Mouse (Mus musculus) testis, adult 2 months (tissue): ENCODE measurements around the gene Lima1.

Experiments
- CTCF ChIP-seq: fragments of 200-500 bp; IDR thresholded peaks from 2 replicates; pipeline ENCODE4 v1.5.1; 2012; ENCODE audit warnings: low read depth, mild to moderate bottlenecking, inconsistent platforms, low read length, moderate library complexity; ENCODE audit not compliant: control insufficient read depth, insufficient read depth, insufficient replicate concordance
- POLR2A ChIP-seq: fragments of 200-500 bp; IDR thresholded peaks from 2 replicates; pipeline ENCODE4 v1.6.1; 2012; ENCODE audit warnings: low read depth, mild to moderate bottlenecking, inconsistent platforms, low read length, moderate library complexity; ENCODE audit not compliant: control insufficient read depth

GRCm38 (mm10) chr15:99914613-99915012 is 39.4 kb upstream of the Lima1 start:
- TF ChIP-seq POLR2A (no peak), CTCF (no peak)
